Mouse (Mus musculus): ENCODE results near the gene Elmod3. TPM values are rescaled to one million over a fixed set of nuclear protein-coding genes. Genes with fewer than 3 reads are reported as not detected.
A peak's percentile ranks its signal among the peaks of the same experiment; 100 is the strongest.

The Elmod3 gene
- total RNA-seq (2022), result 10 to 100 TPM; 24.3 to 30.2 (median 26.8) TPM

DNA sequence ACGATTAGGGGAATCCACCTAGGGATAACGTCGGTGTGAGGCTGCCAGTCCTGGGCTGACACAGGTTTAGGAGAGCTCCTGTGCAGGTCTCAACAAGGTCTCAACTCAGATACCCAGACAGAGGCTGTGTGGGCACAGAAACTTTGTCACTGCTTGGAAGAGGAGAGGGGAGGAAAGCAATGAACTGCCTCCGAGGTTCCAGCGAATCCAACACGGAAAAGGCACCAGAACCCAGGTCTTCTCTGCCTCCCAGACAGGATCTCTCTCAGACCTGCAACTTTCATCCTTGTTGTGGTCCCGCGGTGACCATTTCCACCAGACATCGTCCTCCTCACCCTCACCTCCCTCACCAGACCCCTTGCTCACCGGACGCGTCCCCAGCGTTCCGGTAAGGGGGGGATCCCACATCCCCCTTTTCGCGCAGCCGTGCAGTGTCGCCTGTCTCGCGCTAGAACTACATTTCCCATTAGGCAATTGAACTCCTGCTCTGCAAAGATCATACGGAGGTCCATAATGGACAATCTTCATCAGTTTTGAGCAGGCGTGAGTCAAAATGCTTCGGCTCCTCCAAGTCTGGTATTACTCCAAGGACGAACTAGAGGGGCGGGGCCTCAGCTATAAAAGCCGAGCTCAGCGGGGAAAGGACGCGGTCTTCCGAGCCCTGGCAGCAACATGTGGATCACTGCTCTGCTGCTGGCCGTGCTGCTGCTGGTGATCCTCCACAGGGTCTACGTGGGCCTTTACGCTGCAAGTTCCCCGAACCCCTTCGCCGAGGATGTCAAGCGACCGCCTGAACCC lies at the start of gene Elmod3, which contains the start of gene Retsat:
Elmod3 (minus strand) TSS at position 458 of the 798 bp plus-strand sequence.
Retsat (plus strand) TSS at position 520 of the 798 bp plus-strand sequence.
- DNase-seq (ENCODE audit: low spot score in 2 of 2), result peak; percentile 91 to 94

DNA sequence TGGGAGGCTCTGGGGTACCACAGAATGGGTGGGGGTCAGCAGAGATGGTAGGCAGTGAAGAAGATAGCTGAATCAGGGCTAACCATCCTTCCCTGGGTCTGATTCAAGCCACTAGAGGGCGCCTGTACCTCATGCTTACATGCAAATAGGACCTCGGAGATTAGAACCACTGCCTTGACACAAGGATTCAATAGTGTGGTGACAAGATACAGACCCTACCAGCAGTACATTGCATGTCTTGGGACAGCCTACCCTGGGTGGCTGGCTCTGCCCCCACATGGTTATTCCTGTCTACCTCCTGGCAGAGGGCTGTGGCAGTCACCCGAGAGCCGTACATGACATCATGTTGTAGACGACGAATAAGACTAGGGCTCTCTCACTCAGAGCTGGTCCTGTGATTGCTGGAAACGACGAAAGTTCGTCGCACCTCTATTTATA lies 49.2 kb upstream of the Elmod3 start:
- peak; percentile 40 to 83 for DNase-seq (ENCODE audit: low spot score in 2 of 2)

DNA sequence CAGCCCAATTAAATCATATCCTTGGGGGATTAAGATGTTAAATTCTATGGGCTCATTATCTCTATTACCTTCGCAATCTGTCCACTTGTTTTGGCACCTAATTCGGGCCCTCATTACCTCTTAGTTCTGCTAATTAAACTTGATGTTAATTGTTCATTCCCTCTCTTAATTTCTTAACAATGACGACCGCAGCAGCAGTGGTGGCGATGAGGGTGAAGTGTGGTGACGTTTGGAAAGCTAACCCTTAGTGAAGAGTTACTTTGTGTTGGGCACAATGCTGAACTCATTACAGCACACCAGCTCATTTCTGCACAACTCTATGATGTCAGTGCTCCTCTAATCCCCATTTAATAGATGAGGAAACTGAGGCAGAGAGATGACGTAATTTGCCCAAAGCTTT lies 47.2 kb upstream of the Elmod3 start:
- no peak for DNase-seq (ENCODE audit: low spot score in 2 of 2)

DNA sequence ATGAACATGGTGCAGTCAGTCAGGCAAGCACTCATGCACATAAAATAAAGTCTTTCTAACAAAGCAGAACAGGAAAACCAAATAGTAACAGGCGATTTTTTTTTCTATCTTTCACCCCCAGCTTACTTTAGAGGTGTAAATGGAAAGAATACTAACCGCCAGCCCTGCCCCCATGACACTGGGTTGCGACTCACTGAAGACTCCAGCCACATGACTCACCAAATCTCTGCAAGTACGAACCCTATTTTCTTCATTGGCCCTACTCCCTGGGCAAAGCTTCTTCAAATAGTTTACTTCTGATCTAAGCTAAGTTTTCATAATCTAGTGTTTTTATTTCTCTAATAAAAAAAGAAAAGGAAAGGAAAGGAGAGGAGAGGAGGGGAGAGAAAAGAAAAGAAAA lies 46.4 kb upstream of the Elmod3 start:
- no peak for DNase-seq (ENCODE audit: low spot score in 2 of 2)

DNA sequence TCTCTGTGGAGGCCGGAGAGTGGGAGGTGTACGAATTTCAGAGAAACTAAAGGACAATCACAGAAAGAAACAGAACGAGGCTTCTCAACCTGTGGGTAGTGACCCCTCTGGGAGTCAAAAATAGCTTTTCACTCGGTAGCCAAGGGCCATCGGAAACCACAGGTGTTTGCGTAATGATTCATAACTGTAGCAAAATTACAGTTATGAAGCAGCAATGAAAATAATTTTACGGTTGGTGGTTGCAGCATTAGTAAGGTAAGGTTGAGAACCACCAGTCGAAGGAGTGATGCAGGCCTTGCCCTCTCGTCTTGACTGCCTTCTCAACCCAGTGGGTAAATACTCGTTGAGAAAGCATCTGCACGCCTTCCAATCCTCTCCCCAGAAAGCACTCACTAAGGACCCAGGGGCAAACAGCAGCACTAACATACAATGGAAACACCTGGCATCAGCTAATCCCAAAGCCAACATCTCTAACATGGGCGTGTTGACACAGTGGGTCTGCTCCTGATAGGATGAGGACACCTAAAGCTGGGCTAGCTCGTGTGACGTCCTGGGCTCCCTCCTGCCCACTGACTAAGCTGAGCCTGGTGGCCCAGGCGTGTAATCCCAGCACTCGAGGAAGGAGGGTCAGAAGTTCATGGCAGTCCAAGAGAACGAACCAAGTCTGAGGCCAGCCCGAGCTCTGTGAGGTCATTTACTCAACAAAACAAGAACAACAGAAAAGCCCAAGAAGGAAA lies 43.2 kb upstream of the Elmod3 start:
- no peak for DNase-seq (ENCODE audit: low spot score in 2 of 2)

DNA sequence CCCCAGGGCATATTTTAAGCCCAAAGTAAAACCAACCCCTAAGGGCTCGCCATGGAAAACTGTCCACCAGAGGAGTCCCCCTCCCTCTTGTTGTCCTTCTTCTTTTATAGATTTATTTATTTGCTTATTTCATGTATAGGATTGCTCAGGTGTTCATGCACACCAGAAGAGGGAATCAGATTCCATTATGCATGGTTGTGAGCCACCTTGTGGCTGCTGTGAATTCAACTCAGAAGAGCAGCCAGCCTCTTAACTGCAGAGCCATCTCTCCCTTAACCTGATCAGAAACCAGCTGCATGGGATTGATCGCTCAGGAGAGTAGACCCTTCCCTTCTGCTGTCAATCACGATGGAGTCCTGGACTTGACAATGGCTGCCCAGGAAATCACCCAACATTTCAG lies 38.7 kb upstream of the Elmod3 start:
- DNase-seq (ENCODE audit: low spot score in 2 of 2), result no peak

DNA sequence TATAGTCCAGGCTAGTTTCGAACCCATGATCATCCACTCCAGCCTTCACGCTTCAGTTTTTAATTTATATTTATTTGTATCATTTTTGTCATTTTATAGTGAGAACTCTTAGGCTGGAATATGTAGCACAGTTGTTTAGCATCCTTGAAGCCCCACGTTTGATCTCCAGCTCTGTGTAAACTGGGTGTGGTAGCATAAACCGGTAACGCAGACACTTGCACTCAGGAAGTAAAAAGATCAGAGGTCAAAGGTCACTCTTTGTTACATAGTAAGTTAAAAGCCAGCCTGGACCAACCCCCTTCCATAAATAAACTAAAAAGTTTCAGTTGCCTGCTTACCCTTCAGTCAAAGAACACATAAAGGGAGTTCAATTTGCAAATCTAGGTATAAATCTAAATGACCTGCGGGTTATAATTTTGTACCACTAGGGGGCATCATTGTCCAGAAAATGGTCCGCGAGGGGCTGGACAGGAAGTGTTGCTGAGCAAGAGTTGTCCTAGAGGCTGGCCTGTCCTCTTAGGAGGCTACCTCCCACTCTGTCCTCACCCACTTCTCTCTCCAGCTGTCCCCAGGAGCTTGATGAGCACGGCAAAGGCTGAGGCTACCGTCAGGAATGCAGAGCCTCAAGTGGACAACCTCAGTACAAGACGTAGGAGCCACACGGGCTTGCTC lies 37.7 kb upstream of the Elmod3 start:
- DNase-seq (ENCODE audit: low spot score in 2 of 2), result peak in 1 of 2 experiments; percentile 43

DNA sequence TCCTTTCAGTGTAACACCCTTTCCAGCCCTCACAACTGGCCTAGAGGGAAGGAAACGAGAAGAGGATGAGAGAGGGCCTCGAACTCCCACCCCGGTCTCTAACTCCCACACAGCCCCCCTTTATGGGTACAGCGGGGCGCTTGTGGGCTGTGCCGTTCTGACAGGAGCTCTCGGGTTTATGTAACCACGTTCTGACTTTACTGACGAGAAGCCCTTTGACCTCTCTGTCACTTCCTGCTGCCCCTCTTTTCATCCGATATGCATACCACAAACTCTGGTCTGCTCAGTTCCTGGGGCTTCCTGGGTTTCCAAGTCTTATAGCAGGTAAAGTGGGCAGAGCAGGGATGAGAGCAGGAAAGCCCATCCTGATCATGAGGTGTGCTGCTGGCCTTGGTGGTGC lies 36.1 kb upstream of the Elmod3 start:
- no peak for DNase-seq (ENCODE audit: low spot score in 2 of 2)

DNA sequence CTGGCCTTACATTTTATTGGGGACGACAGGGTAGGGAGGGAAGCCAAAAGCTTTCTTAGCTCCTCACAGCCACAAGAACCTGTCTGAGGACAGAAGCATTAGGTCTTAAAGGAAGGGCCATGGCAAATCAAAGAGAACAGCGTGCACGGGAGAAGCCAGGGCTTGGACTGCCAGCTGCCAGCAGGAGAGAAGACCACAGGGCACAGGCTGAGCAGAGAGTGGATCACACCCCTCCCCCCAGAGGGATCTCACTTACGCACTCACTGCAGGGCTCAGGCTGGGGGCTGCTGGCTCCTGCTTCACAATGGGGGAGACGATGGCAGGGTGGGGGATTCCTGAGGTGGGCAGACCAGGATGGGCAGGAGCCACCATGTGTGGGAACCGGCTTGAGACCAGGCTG lies 33.5 kb upstream of the Elmod3 start:
- DNase-seq (ENCODE audit: low spot score in 2 of 2), result no peak

DNA sequence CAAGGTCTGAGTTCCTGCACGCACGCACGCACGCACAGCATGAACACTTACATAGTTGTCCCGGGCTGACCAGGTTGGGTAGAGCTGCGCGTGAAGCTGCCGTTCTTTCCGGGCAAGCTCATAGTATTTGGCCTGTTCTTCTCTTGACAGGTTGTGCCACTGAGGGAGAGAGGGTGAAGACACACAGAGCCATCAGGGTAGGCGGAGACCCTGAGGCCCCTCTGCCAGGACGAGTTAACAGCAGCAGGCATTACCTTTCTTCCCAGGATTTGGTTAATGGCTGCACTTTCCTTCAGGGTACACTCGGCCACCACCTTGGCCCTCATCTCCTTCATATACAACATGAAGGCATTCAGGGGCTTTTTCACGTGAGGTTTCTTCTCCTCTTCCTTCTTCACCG lies 32.7 kb upstream of the Elmod3 start:
- no peak for DNase-seq (ENCODE audit: low spot score in 2 of 2)

DNA sequence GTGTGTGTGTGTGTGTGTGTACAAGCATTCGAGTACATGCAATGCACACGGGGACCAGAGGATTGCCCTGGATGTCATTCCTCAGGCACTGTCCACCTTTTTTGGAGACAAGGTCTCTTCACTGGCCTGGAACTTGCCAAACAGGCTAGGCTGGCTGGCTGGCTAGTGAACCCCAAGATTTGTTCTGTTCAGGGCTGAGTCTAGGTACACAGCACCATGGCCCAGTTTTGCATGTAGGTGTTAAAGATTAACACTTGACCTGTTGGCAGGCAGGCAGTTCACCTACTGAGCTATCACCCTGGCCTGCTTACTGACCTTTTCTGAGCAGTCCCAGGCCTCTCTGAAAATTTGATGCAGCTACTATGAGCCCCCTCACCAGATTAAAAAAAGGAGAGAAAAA lies 32.2 kb upstream of the Elmod3 start:
- no peak for DNase-seq (ENCODE audit: low spot score in 2 of 2)

DNA sequence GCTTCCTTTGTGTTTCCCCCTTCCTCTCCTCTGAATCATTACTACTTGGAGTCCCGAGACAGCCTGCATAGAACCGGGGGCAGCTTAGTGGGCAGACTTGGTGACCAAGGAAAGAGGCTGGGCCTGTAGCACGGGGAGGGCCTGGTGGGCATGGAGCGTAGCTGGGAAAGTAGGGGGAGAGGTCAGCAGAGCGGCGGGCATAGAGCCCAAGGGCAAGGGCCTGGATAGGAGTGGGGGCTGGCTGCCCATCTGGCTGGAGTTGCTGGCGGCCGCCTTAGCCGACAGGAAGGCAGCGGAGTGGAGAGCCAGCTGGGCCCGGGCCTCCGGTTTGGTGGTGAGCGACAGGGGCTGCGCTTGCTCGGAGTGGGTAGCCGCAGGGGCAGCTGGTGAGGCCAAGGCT lies 29.1 kb upstream of the Elmod3 start:
- no peak for DNase-seq (ENCODE audit: low spot score in 2 of 2)

DNA sequence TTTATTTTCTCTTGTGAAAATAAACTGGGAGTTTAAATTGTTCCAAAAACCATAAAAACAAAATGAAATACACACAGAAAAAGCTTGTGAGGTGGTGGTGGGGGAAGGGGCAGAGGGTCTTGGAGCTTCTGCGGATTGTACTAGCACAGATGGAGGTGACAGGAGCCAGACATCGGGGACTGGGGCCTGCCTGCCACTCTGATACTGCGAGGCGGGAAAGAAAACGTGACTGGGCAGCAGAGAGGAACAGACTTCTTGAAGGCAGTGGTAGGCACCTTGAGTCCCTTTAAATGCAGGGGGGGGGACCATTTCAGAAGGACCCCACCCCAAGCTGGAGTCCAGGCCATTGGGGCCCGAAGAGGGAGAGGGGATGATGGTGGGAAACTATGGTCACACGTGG lies 28.2 kb upstream of the Elmod3 start:
- DNase-seq (ENCODE audit: low spot score in 2 of 2), result no peak

DNA sequence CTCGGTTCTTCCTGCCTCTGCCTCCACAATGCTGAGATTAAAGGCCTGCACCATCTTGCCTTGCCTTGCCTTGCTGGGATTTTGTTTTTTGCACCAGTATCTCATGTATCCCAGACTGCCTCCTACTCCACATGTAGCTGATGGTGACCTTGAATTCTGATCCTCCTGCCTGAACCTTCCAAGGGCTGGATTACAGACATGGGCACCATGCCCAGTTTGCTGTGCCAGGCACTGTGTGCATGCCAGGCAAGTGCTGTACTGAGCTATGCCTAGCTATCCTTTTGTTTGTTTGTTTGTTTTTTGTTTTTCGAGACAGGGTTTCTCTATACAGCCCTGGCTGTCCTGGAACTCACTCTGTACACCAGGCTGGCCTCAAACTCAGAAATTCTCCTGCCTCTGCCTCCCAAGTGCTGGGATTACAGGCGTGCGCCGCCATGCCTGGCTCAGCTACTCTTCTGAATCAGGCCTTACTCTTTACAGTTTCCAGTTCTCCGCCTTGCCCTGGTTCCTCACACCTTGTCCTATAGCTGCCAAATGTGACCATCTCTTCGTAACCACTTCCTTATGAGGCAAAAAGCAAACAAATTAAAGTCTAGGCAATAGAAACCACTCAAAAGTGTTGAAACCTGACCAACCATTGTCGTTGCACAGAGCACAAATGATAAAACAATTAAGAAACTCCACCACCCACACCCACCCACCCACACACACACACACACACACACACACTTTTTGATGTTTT lies 25.6 kb upstream of the Elmod3 start:
- no peak for DNase-seq (ENCODE audit: low spot score in 2 of 2)

DNA sequence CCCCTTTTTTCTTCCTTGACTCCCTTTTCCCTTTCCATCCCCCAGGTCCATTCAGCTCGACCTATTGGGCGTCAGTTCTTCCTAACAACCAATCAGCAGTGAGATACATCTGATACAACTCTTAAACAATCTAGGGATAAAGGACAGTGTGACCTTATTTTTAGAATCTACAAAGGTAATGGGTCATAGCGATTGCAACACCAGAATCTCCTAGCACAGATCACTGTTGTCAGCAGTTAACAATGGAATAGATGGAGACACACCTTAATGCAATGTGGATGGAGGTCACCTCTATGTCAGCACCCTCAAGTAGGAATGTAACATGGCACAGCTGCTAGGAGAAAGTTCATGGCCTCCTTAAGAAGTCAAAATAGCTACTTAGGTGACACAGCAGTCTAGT lies 24.7 kb upstream of the Elmod3 start:
- DNase-seq (ENCODE audit: low spot score in 2 of 2), result no peak

DNA sequence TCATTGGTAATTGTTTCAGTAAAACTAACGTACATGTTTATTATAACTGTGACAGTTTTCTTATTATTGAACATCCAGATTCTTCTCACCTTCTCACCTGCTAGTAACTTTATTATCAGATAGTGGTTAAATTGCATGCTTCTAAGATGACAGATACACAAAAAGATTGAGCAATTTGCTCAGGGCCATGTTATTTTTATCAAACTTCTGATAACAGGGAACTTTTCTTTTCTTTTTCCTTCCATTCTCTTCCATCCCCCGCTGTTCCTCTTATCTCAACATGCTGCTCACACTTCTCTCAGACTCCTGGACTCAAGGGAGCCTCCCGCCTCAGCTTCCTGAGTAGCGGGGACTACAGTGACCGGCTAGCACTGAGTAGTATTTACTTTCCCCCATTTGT lies 22.7 kb upstream of the Elmod3 start:
- no peak for DNase-seq (ENCODE audit: low spot score in 2 of 2)

DNA sequence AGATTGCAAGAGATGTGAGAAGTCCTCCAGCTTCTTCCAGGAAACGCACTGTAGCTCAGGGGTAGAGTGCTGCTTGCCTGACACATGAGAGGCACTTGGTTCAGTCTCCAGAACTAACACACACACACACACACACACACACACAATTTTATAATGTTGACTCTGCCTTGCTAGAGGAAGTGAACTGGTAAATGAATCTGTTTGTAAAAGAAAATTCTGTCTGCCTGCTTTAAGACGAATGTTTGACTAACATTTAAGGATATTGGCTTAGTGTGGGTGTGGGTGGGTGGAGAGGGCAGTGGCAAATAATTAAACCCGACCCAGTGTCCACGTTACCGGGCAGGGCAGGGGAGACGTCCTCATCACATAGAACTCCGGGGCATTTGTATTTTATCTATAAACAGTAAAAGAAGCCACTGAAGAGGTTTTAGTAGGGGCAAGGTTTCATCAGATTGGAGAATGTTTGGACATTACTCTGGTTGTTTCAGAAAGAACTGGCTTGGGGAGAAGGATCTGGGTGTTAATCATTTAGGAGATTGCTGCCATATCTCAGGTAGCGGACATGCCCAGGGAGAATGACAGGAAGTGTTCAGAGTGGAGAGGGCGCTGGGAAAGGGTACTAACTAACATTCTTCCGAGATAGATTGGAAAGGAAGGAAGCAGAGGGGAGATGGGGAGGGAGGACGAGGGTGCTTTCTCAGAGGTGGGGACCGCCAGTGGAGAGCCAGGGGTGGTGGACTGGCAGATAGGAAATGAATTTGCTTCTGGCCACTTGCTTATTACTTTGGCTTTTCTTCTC lies 21.7 kb upstream of the Elmod3 start:
- no peak for DNase-seq (ENCODE audit: low spot score in 2 of 2)

DNA sequence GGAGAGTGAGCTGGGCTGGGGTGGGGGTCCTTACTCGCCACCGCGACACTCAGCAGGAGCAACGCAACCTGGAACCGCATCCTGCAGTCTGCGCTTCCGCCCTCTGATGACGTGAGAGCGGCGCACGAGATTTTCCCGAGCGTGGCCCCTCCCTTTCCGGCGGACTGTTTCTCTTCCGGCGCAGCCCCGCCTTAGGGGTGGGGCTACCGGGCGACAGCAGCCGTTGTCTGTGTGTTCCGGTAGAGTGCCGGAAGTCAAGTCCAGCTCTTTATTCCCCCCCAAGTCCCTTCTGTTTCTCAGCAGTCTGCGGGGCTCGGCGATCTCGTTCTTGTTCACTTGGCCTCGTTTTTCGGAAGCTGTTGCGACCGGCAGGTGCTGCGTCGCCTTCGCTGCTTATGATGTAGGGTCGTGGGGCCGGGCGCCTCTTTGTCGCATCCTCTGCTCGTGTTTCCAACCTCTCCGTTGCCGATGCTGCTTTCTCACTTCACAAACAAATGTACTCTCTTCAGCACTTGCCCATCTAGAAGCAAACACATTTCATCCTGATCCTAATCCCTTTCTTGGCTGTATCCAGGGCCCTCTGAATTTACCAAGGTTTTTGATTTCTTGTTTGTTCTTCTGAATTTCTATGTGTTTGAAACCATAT lies 18.6 kb upstream of the Elmod3 start, which contains the start of gene Tgoln1:
Tgoln1 (minus strand) TSS at position 358 of the 646 bp plus-strand sequence.
- DNase-seq (ENCODE audit: low spot score in 2 of 2), result peak; percentile 90

DNA sequence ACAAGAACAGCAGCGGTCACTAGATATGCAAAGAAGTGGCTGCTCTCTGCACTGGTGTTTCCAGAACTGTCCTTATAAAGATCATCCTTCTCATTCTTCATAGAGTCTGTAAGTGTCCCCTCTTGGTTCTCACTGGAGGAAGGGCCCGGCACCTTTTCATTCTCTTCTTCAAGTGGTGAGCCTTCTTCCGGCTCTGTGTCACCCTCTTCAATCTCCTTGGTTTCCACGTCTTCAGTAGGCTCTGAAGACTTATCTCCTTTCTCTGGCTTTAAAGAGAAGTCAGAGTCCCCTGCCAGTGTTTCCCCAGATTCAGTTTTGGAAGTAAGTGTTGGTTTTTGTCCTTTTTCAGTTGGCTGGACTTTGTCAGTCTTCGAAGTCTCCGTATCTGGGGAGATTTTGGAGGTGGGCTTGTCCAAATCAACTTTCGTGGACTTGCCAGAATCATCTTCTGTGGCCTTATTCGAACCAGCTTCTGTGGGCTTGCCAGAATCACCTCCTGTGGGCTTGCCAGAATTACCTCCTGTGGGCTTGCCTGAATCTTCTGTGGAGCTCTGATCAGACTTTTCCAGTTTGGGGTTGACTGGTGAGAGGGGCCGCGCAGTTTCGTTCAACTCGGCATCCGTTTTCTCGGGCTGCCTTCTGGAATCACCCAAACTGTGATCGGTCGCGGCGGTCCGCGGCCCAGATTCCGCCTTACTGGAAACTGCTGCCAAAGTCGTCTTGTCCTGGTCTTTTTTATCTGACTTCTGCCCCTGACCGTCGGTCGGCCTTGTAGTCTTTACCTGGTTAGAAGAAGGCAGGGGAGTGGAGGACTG lies 17.6 kb upstream of the Elmod3 start:
- no peak for DNase-seq (ENCODE audit: low spot score in 2 of 2)

Measured in layer of hippocampus, adult 8-10 months (tissue).